Mouse (Mus musculus): ENCODE results near the gene Dcdc2b. TPM values are rescaled to one million over a fixed set of nuclear protein-coding genes. Genes with fewer than 3 reads are reported as not detected.

The Dcdc2b gene
- 0.40 TPM for polyA plus RNA-seq (2012; fragmentation: generic; extraction: Trizol)
- long read RNA-seq, experiment 1, partial matches to known transcripts = 0 of 1 reads
- long read RNA-seq, experiment 1, other reads (novel, unspliced or antisense) = 1 of 1 reads
- long read RNA-seq, experiment 2 = 0 reads

DNA sequence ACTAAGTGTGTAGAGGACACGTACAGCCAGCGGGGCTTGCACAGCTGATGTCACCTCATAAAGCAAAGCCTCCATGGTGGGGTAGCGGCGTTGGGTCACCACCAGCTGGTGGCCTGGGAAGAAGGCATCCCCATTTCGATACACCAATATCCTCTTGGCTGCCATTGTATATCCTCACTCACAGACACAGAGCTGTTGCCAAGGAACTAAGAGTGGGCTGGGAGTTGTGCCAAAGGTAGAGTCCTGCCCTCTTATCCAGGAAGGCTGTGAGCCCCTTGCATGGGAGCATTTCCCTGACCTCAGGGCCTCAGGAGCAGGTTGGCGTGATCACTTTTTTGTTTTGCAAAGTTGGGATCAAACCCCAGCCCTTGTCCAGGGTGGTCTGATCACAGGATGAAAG lies at the start of gene Dcdc2b:
Dcdc2b (minus strand) TSS at position 165 of the 400 bp plus-strand sequence.
- Histone ChIP-seq H3ac (ENCODE audit: control insufficient read depth, insufficient read length, low read depth) (no peak within 1 kb of the TSS), H3K4me3 (ENCODE audit: insufficient read depth, poor library complexity, severe bottlenecking) (no peak within 1 kb of the TSS), H3K79me3 (ENCODE audit: low read depth) (peaks cover 4% of the 10 kb centered on the region), H3K36me3 (ENCODE audit: control insufficient read depth, insufficient read depth) (peaks cover 14% of the 10 kb centered on the region), H3K27me3 (ENCODE audit: control insufficient read depth, insufficient read depth, insufficient read length) (no peaks in the 10 kb centered on the region), H3K79me2 (ENCODE audit: control insufficient read depth, insufficient read depth) (peaks cover 8% of the 10 kb centered on the region)
- no peak for TF ChIP-seq USF1 (IDR thresholded peaks at IDR 0.05; ENCODE audit: low read depth)
- TF ChIP-seq MYOG (IDR thresholded peaks at IDR 0.05; ENCODE audit: control insufficient read depth, extremely low read depth, insufficient read length) = no peak
- TF ChIP-seq MYOD1 (IDR thresholded peaks at IDR 0.05; ENCODE audit: control insufficient read depth, insufficient read length, low read depth) = no peak
- no peak for TF ChIP-seq MAX (IDR thresholded peaks at IDR 0.05)
- TF ChIP-seq FOSL1 (IDR thresholded peaks at IDR 0.05; ENCODE audit: insufficient read depth, low read length, poor library complexity, severe bottlenecking) = no peak
- no peak for TF ChIP-seq CTCF (IDR thresholded peaks at IDR 0.05; ENCODE audit: control insufficient read depth, insufficient read depth, insufficient read length)
- TF ChIP-seq CEBPB (IDR thresholded peaks at IDR 0.05; ENCODE audit: low read depth) = no peak

DNA sequence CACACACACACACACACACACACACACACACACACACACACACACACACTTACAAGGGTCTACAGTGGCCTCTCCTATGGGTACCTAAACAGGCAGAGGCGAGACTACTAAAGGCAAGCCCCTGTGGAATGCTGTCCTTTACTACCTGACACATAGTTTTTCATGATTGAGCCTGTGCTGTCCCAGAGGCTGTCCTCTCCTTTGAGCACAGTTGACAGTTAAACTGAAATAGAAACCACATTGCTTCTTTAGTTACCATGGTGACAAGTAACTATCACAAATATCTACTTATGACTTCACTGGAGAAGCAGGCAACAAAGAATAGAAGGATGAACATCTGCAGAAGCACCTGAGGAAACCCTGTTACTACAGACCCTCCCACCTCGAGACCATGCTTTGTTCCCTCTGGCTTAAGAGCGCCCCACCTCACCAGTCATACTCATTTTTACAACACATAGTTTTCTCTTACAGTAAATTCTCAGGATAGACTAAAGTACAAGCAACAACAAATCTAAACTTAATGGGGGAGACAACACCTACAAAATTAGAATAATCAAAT lies 48.3 kb upstream of the Dcdc2b start:
- peaks cover 23% of the 10 kb centered on the region for H3K79me3 ChIP-seq (ENCODE audit: low read depth)
- peaks cover 55% of the 10 kb centered on the region for H3K36me3 ChIP-seq (ENCODE audit: control insufficient read depth, insufficient read depth)
- H3ac ChIP-seq (ENCODE audit: control insufficient read depth, insufficient read length, low read depth) = no peak overlapping the region
- peaks cover 51% of the 10 kb centered on the region for H3K79me2 ChIP-seq (ENCODE audit: control insufficient read depth, insufficient read depth)
- no peak overlapping the region for H3K4me3 ChIP-seq (ENCODE audit: insufficient read depth, poor library complexity, severe bottlenecking)
- H3K27me3 ChIP-seq (ENCODE audit: control insufficient read depth, insufficient read depth, insufficient read length) = no peaks in the 10 kb centered on the region
- TF ChIP-seq MYOD1 (IDR thresholded peaks at IDR 0.05; ENCODE audit: control insufficient read depth, insufficient read length, low read depth) (no peak), CEBPB (IDR thresholded peaks at IDR 0.05; ENCODE audit: low read depth) (no peak), CTCF (IDR thresholded peaks at IDR 0.05; ENCODE audit: control insufficient read depth, insufficient read depth, insufficient read length) (no peak), FOSL1 (IDR thresholded peaks at IDR 0.05; ENCODE audit: insufficient read depth, low read length, poor library complexity, severe bottlenecking) (no peak), MAX (IDR thresholded peaks at IDR 0.05) (no peak), USF1 (IDR thresholded peaks at IDR 0.05; ENCODE audit: low read depth) (no peak), MYOG (IDR thresholded peaks at IDR 0.05; ENCODE audit: control insufficient read depth, extremely low read depth, insufficient read length) (no peak)

DNA sequence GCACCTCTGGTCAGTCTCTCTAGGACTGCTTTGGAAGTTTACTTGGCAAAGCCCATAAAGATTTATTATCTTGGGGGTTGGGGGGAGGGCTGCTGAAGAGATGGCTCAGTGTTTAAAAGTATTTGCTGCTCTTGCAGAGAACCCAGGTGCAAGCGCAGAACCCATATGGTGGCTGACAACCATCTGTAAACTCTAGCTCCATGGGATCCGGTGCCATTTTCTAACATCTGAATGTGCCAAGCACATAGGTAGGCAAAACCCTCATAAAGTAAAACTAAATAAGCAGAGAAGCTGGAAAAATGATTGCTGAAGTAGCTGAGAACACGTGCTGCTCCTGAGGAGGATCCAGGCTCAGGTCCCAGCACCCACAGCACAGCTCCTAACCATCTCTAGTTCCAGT lies 47.5 kb upstream of the Dcdc2b start:
- Histone ChIP-seq H3K79me2 (ENCODE audit: control insufficient read depth, insufficient read depth) (peaks cover 43% of the 10 kb centered on the region), H3ac (ENCODE audit: control insufficient read depth, insufficient read length, low read depth) (no peak overlapping the region), H3K27me3 (ENCODE audit: control insufficient read depth, insufficient read depth, insufficient read length) (no peaks in the 10 kb centered on the region), H3K79me3 (ENCODE audit: low read depth) (peaks cover 17% of the 10 kb centered on the region), H3K36me3 (ENCODE audit: control insufficient read depth, insufficient read depth) (peaks cover 61% of the 10 kb centered on the region), H3K4me3 (ENCODE audit: insufficient read depth, poor library complexity, severe bottlenecking) (no peak overlapping the region)
- TF ChIP-seq USF1 (IDR thresholded peaks at IDR 0.05; ENCODE audit: low read depth) (no peak), MYOG (IDR thresholded peaks at IDR 0.05; ENCODE audit: control insufficient read depth, extremely low read depth, insufficient read length) (no peak), CEBPB (IDR thresholded peaks at IDR 0.05; ENCODE audit: low read depth) (no peak), FOSL1 (IDR thresholded peaks at IDR 0.05; ENCODE audit: insufficient read depth, low read length, poor library complexity, severe bottlenecking) (no peak), CTCF (IDR thresholded peaks at IDR 0.05; ENCODE audit: control insufficient read depth, insufficient read depth, insufficient read length) (no peak), MAX (IDR thresholded peaks at IDR 0.05) (no peak), MYOD1 (IDR thresholded peaks at IDR 0.05; ENCODE audit: control insufficient read depth, insufficient read length, low read depth) (no peak)

DNA sequence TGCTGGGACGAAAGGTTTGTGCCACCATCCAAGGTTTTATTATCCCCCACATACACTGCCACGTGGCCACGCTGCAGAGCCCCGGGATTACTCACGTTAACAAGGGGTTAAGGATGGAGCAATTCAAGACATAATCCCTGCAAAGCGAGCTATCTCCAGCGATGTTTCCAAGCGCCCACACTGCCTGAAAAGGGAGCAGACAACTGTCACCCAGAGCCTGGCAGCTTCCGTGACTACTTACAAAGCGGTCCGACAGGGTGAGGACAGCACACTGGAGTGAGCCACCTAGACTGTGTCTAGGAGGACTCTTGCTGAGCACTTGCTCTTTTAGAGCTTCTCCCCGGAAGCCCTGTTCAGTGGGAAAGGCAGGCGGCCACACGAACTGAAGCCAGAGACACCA lies 40.7 kb upstream of the Dcdc2b start:
- Histone ChIP-seq H3K79me2 (ENCODE audit: control insufficient read depth, insufficient read depth) (no peaks in the 10 kb centered on the region), H3K4me3 (ENCODE audit: insufficient read depth, poor library complexity, severe bottlenecking) (no peak overlapping the region), H3K79me3 (ENCODE audit: low read depth) (no peaks in the 10 kb centered on the region), H3K27me3 (ENCODE audit: control insufficient read depth, insufficient read depth, insufficient read length) (no peaks in the 10 kb centered on the region), H3K36me3 (ENCODE audit: control insufficient read depth, insufficient read depth) (peaks cover 96% of the 10 kb centered on the region), H3ac (ENCODE audit: control insufficient read depth, insufficient read length, low read depth) (no peak overlapping the region)
- no peak for TF ChIP-seq CEBPB (IDR thresholded peaks at IDR 0.05; ENCODE audit: low read depth)
- TF ChIP-seq MYOG (IDR thresholded peaks at IDR 0.05; ENCODE audit: control insufficient read depth, extremely low read depth, insufficient read length) = no peak
- TF ChIP-seq CTCF (IDR thresholded peaks at IDR 0.05; ENCODE audit: control insufficient read depth, insufficient read depth, insufficient read length) = no peak

DNA sequence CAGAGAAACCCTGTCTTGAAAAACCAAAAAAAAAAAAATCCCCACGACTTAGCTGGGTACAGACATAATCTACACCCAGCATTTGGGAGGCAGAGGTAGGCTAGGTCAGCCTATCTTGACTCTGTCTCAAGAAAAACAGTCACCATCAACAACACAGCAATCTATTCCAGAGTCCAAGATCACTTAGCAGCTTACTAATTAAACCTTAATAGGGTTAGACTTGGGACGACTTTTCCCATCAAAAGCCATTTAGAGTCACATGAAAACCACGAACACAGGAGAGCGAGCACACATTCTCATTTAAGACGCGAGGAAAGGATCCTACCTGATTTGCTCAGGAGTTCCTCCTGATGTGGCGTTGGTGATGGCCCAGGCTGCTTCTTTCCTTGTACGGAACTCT lies 36.3 kb upstream of the Dcdc2b start:
- Histone ChIP-seq H3K79me2 (ENCODE audit: control insufficient read depth, insufficient read depth) (no peaks in the 10 kb centered on the region), H3K79me3 (ENCODE audit: low read depth) (no peaks in the 10 kb centered on the region), H3ac (ENCODE audit: control insufficient read depth, insufficient read length, low read depth) (no peak overlapping the region), H3K27me3 (ENCODE audit: control insufficient read depth, insufficient read depth, insufficient read length) (no peaks in the 10 kb centered on the region), H3K4me3 (ENCODE audit: insufficient read depth, poor library complexity, severe bottlenecking) (no peak overlapping the region), H3K36me3 (ENCODE audit: control insufficient read depth, insufficient read depth) (peaks cover 94% of the 10 kb centered on the region)
- no peak for TF ChIP-seq FOSL1 (IDR thresholded peaks at IDR 0.05; ENCODE audit: insufficient read depth, low read length, poor library complexity, severe bottlenecking)
- TF ChIP-seq MYOG (IDR thresholded peaks at IDR 0.05; ENCODE audit: control insufficient read depth, extremely low read depth, insufficient read length) = no peak
- no peak for TF ChIP-seq MAX (IDR thresholded peaks at IDR 0.05)
- no peak for TF ChIP-seq CTCF (IDR thresholded peaks at IDR 0.05; ENCODE audit: control insufficient read depth, insufficient read depth, insufficient read length)
- no peak for TF ChIP-seq CEBPB (IDR thresholded peaks at IDR 0.05; ENCODE audit: low read depth)
- TF ChIP-seq USF1 (IDR thresholded peaks at IDR 0.05; ENCODE audit: low read depth) = no peak
- TF ChIP-seq MYOD1 (IDR thresholded peaks at IDR 0.05; ENCODE audit: control insufficient read depth, insufficient read length, low read depth) = no peak

DNA sequence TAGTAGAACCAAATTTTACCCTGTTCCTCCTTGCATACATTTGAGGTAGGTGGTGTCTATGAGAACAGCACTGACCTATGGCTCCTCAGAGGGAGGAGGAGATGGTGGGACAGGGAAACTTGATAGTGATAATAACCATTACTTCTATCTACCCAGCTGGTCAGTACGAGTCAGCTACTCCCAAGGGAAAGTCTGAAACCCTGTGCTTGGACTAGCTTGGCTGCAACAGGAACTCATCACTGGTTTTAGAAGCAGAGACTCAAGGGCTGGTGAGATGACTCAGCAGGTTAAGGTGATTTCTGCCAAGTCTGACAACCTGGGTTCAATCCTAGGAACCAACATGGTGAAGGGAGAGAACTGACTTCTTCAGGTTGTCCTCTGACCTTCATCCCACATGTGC lies 34.6 kb upstream of the Dcdc2b start:
- Histone ChIP-seq H3K4me3 (ENCODE audit: insufficient read depth, poor library complexity, severe bottlenecking) (no peak overlapping the region), H3ac (ENCODE audit: control insufficient read depth, insufficient read length, low read depth) (no peak overlapping the region), H3K27me3 (ENCODE audit: control insufficient read depth, insufficient read depth, insufficient read length) (no peaks in the 10 kb centered on the region), H3K79me2 (ENCODE audit: control insufficient read depth, insufficient read depth) (no peaks in the 10 kb centered on the region), H3K79me3 (ENCODE audit: low read depth) (no peaks in the 10 kb centered on the region), H3K36me3 (ENCODE audit: control insufficient read depth, insufficient read depth) (peaks cover 85% of the 10 kb centered on the region)
- TF ChIP-seq MYOD1 (IDR thresholded peaks at IDR 0.05; ENCODE audit: control insufficient read depth, insufficient read length, low read depth) (no peak), MYOG (IDR thresholded peaks at IDR 0.05; ENCODE audit: control insufficient read depth, extremely low read depth, insufficient read length) (no peak), USF1 (IDR thresholded peaks at IDR 0.05; ENCODE audit: low read depth) (no peak), CTCF (IDR thresholded peaks at IDR 0.05; ENCODE audit: control insufficient read depth, insufficient read depth, insufficient read length) (no peak), MAX (IDR thresholded peaks at IDR 0.05) (no peak), CEBPB (IDR thresholded peaks at IDR 0.05; ENCODE audit: low read depth) (no peak), FOSL1 (IDR thresholded peaks at IDR 0.05; ENCODE audit: insufficient read depth, low read length, poor library complexity, severe bottlenecking) (no peak)

Measured in C2C12 (cell line).